Mouse (Mus musculus) activated CD4-positive, CD25-positive, alpha-beta regulatory T cell (primary cell): ENCODE measurements around the gene Olfr1532-ps1. TPM values are rescaled to one million over a fixed set of nuclear protein-coding genes. Genes with fewer than 3 reads are reported as not detected.

Source experiments
- polyA plus RNA-seq, 2 experiments: library from polyadenylated mRNA; unstranded; fragments of 100-300 nt; shearing (Covaris generic); gene quantifications; one replicate each; pipeline ENCODE4 v1.2.1; 2017

The Olfr1532-ps1 gene
- polyA plus RNA-seq: under 1 TPM in 1 of 2 experiments, not detected in 1; 0.28 TPM

GRCm38 (mm10) chr7:106907676-106908075 lies at the start of gene Olfr1532-ps1:
Gene Olfr1532-ps1 (plus strand): TSS chr7:106908001.

GRCm38 (mm10) chr7:106862885-106863284 lies 44.9 kb upstream of the Olfr1532-ps1 start, which contains the start of gene Olfr704:
Gene Olfr704 (plus strand): TSS chr7:106863185.

GRCm38 (mm10) chr7:106876791-106877190 lies 31.0 kb upstream of the Olfr1532-ps1 start, which contains the start of gene Olfr705:
Gene Olfr705 (minus strand): TSS chr7:106876891.

GRCm38 (mm10) chr7:106888062-106888461 lies 19.7 kb upstream of the Olfr1532-ps1 start, which contains the start of gene Olfr706:
Gene Olfr706 (minus strand): TSS chr7:106888162.

GRCm38 (mm10) chr7:106901141-106901540 lies 6.7 kb upstream of the Olfr1532-ps1 start, which contains the start of gene Olfr707:
Gene Olfr707 (minus strand): TSS chr7:106901241.

GRCm38 (mm10) chr7:106932119-106932518 lies 24.3 kb downstream of the Olfr1532-ps1 start, which contains the start of gene Olfr709-ps1:
Gene Olfr709-ps1 (minus strand): TSS chr7:106932219.

GRCm38 (mm10) chr7:106948212-106948611 lies 40.4 kb downstream of the Olfr1532-ps1 start, which contains the start of gene Olfr710:
Gene Olfr710 (minus strand): TSS chr7:106948312.

GRCm38 (mm10) chr7:106963837-106964236 lies 56.0 kb downstream of the Olfr1532-ps1 start, which contains the start of gene Olfr6:
Gene Olfr6 (minus strand): TSS chr7:106963937.

Other genes starting within 250 kb of the Olfr1532-ps1 start
- not detected for gene Olfr693, start 227.4 kb upstream of the Olfr1532-ps1 start, polyA plus RNA-seq
- gene Olfr694, start 216.2 kb upstream of the Olfr1532-ps1 start, polyA plus RNA-seq: not detected
- gene Olfr695, start 191.6 kb upstream of the Olfr1532-ps1 start, polyA plus RNA-seq: not detected
- gene Olfr697, start 165.6 kb upstream of the Olfr1532-ps1 start, polyA plus RNA-seq: not detected
- not detected for gene Olfr698, start 152.6 kb upstream of the Olfr1532-ps1 start, polyA plus RNA-seq
- under 1 TPM; 0.05 to 0.18 TPM for gene Olfr699, start 114.8 kb upstream of the Olfr1532-ps1 start, polyA plus RNA-seq
- gene Olfr700, start 99.2 kb upstream of the Olfr1532-ps1 start, polyA plus RNA-seq: not detected
- not detected for gene Olfr701, start 93.9 kb upstream of the Olfr1532-ps1 start, polyA plus RNA-seq
- gene Olfr702, start 74.1 kb upstream of the Olfr1532-ps1 start, polyA plus RNA-seq: not detected
- not detected for gene Olfr703, start 64.6 kb upstream of the Olfr1532-ps1 start, polyA plus RNA-seq
- under 1 TPM in 1 of 2 experiments, not detected in 1; 0.09 TPM for gene Olfr704, start 44.8 kb upstream of the Olfr1532-ps1 start, polyA plus RNA-seq
- under 1 TPM in 1 of 2 experiments, not detected in 1; 0.41 TPM for gene Olfr705, start 31.1 kb upstream of the Olfr1532-ps1 start, polyA plus RNA-seq
- gene Olfr706, start 19.8 kb upstream of the Olfr1532-ps1 start, polyA plus RNA-seq: not detected
- gene Olfr707, start 6.8 kb upstream of the Olfr1532-ps1 start, polyA plus RNA-seq: not detected
- gene Olfr709-ps1, start 24.2 kb downstream of the Olfr1532-ps1 start, polyA plus RNA-seq: under 1 TPM in 1 of 2 experiments, not detected in 1; 0.42 TPM
- gene Olfr710, start 40.3 kb downstream of the Olfr1532-ps1 start, polyA plus RNA-seq: not detected
- under 1 TPM in 1 of 2 experiments, not detected in 1; 0.18 TPM for gene Olfr6, start 55.9 kb downstream of the Olfr1532-ps1 start, polyA plus RNA-seq
- under 1 TPM in 1 of 2 experiments, not detected in 1; 0.15 TPM for gene Olfr711, start 67.5 kb downstream of the Olfr1532-ps1 start, polyA plus RNA-seq
- gene Olfr2, start 98.1 kb downstream of the Olfr1532-ps1 start, polyA plus RNA-seq: not detected
- not detected for gene Olfr713, start 123.2 kb downstream of the Olfr1532-ps1 start, polyA plus RNA-seq
- not detected for gene Olfr714, start 163.0 kb downstream of the Olfr1532-ps1 start, polyA plus RNA-seq
- under 1 TPM; 0.14 to 0.17 TPM for gene Olfr17, start 185.2 kb downstream of the Olfr1532-ps1 start, polyA plus RNA-seq
- gene Olfr715b, start 202.4 kb downstream of the Olfr1532-ps1 start, polyA plus RNA-seq: not detected
- under 1 TPM in 1 of 2 experiments, not detected in 1; 0.05 TPM for gene Olfr715, start 223.1 kb downstream of the Olfr1532-ps1 start, polyA plus RNA-seq
- under 1 TPM in 1 of 2 experiments, not detected in 1; 0.98 TPM for gene Olfr716, start 230.3 kb downstream of the Olfr1532-ps1 start, polyA plus RNA-seq